Mouse (Mus musculus): ENCODE results near the gene Zkscan7. TPM values are rescaled to one million over a fixed set of nuclear protein-coding genes. Genes with fewer than 3 reads are reported as not detected.

Zkscan7 gene
- polyA plus RNA-seq, 2 experiments: 0.22 to 0.85 TPM

DNA sequence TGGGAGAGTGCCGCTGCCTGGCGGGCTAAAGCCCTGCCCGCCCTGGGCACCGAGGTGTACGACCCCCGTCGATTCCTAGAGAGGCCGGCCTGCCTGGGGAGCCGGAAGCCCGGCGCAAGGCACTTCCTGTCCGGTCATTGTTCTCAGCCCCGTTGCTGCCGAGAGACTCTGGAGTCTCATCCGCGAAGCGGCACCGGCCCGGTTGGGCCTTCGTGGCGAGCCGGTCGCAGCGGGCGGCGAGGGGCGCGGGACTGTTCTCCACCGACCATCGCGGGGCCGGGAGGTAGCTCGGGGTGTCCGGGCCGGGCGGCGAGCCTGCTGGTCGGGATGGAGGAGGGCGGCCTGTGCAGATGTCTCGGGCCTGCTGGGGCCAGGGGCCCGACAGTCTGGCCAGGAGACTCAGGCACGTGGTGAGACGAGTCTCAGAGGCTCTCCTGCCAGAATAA, 37.5 kb downstream of the Zkscan7 start, which contains the start of gene Zfp105:
Gene Zfp105 (plus strand): TSS at position 137 of the 446 bp plus-strand sequence.
- peak within 1 kb of the TSS; percentile 58 to 69 for H3K4me3 ChIP-seq (ENCODE audit: insufficient read depth in 1 of 2, low read depth in 2 of 2, low read length in 2 of 2)
- TF ChIP-seq EP300 (IDR thresholded peaks at IDR 0.05; ENCODE audit: low read depth) (no peak), CTCF (IDR thresholded peaks at IDR 0.05; ENCODE audit: low read depth) (no peak)

DNA sequence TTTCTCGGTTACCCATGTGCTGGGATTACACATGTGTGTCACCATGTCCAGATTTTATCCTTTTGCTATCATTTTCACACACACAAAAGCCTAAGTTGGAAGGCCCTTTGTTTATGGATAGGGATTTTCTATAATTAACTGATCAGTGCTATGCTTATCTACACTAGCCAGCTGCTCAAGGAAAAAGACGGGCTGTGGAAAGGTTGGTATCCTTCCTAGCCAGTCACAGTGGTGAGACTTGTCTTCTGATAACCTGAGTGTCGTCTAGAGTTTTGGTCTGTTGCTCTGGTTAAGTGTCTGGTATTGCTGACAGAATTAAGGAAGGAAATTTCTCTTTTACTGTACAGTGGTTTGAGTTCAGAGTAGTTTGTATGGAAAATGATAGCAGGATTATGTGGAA, 43.4 kb downstream of the Zkscan7 start:
- no peak overlapping the region for H3K9ac ChIP-seq (replicated peaks)
- H3K27me3 ChIP-seq (ENCODE audit: control insufficient read depth, insufficient read depth, low read length): no peaks in the 10 kb centered on the region
- H3K36me3 ChIP-seq (replicated peaks; ENCODE audit: control insufficient read depth, insufficient read depth, low read depth): peaks cover 7% of the 10 kb centered on the region
- no peaks in the 10 kb centered on the region for H3K9me3 ChIP-seq (ENCODE audit: control insufficient read depth, low read length)
- H3K4me1 ChIP-seq (replicated peaks; ENCODE audit: control insufficient read depth in 2 of 2, insufficient read depth in 2 of 2, low read length in 1 of 2): peaks cover 0 to 2% of the 10 kb centered on the region in 2 experiments; a peak in 3 of 4 replicates
- H3K4me3 ChIP-seq (ENCODE audit: insufficient read depth in 1 of 2, low read depth in 2 of 2, low read length in 2 of 2): no peak overlapping the region
- no peak for DNase-seq (ENCODE audit: low read depth in 3 of 3, low spot score in 3 of 3)
- TF ChIP-seq CTCF (IDR thresholded peaks at IDR 0.05; ENCODE audit: low read depth) (no peak), EP300 (IDR thresholded peaks at IDR 0.05; ENCODE audit: low read depth) (no peak)
- peak; percentile 60 for ATAC-seq (ENCODE audit: insufficient read depth)
- no peak overlapping the region for H3K27ac ChIP-seq
- H3K4me2 ChIP-seq (ENCODE audit: low read depth): no peak overlapping the region
- 30% methylated on average over 3 of the region's 3 CpGs for WGBS (ENCODE audit: insufficient replicate concordance)

More for the DNA sequence above, 37.5 kb downstream of the Zkscan7 start, which contains the start of gene Zfp105:
- DNase-seq (ENCODE audit: low read depth in 3 of 3, low spot score in 3 of 3) (no peak), ATAC-seq (ENCODE audit: insufficient read depth) (peak; percentile 67)
- no peaks in the 10 kb centered on the region for H3K9me3 ChIP-seq (ENCODE audit: control insufficient read depth, low read length)
- peaks cover 0 to 5% of the 10 kb centered on the region in 2 experiments; a peak in 2 of 4 replicates for H3K4me1 ChIP-seq (replicated peaks; ENCODE audit: control insufficient read depth in 2 of 2, insufficient read depth in 2 of 2, low read length in 1 of 2)
- H3K9ac ChIP-seq (replicated peaks): peak within 1 kb of the TSS; percentile 63
- H3K27ac ChIP-seq: no peak within 1 kb of the TSS
- peaks cover 4% of the 10 kb centered on the region for H3K27me3 ChIP-seq (ENCODE audit: control insufficient read depth, insufficient read depth, low read length)
- 1% methylated on average over 43 of the region's 43 CpGs for WGBS (ENCODE audit: insufficient replicate concordance)
- peaks cover 2% of the 10 kb centered on the region; the same call in 1 of the 2 replicates for H3K36me3 ChIP-seq (replicated peaks; ENCODE audit: control insufficient read depth, insufficient read depth, low read depth)
- H3K4me2 ChIP-seq (ENCODE audit: low read depth): peak within 1 kb of the TSS; percentile 69

Other genes starting within 250 kb of the Zkscan7 start
- not detected in 2 replicates for gene Topaz1, start 138.3 kb upstream of the Zkscan7 start, polyA plus RNA-seq (2012; rRNA removed)
- not detected in 2 replicates for gene Topaz1, start 138.3 kb upstream of the Zkscan7 start, polyA plus RNA-seq (2014; fragmentation: Nextera tagmentation; extraction: Ambion mirVana)
- gene Tcaim, start 80.1 kb upstream of the Zkscan7 start, polyA plus RNA-seq (2012; rRNA removed): 1.4 TPM in 2 replicates
- gene Tcaim, start 80.1 kb upstream of the Zkscan7 start, polyA plus RNA-seq (2014; fragmentation: Nextera tagmentation; extraction: Ambion mirVana): 2.0 and 2.1 TPM in 2 replicates
- not detected in 2 replicates for gene Gm35549, start 41.6 kb upstream of the Zkscan7 start, polyA plus RNA-seq (2012; rRNA removed)
- not detected in 2 replicates for gene Gm35549, start 41.6 kb upstream of the Zkscan7 start, polyA plus RNA-seq (2014; fragmentation: Nextera tagmentation; extraction: Ambion mirVana)
- gene Zfp445, start 19.7 kb upstream of the Zkscan7 start, polyA plus RNA-seq (2012; rRNA removed): 16.0 and 18.0 TPM in 2 replicates
- 13.7 and 14.1 TPM in 2 replicates for gene Zfp445, start 19.7 kb upstream of the Zkscan7 start, polyA plus RNA-seq (2014; fragmentation: Nextera tagmentation; extraction: Ambion mirVana)
- 0.68 and 1.1 TPM in 2 replicates for gene Zfp105, start 37.4 kb downstream of the Zkscan7 start, polyA plus RNA-seq (2012; rRNA removed)
- 1.3 and 1.6 TPM in 2 replicates for gene Zfp105, start 37.4 kb downstream of the Zkscan7 start, polyA plus RNA-seq (2014; fragmentation: Nextera tagmentation; extraction: Ambion mirVana)
- 6.1 and 9.1 TPM in 2 replicates for gene 1110059G10Rik, start 65.3 kb downstream of the Zkscan7 start, polyA plus RNA-seq (2012; rRNA removed)
- gene 1110059G10Rik, start 65.3 kb downstream of the Zkscan7 start, polyA plus RNA-seq (2014; fragmentation: Nextera tagmentation; extraction: Ambion mirVana): 17.9 and 19.0 TPM in 2 replicates
- 15.2 and 43.7 TPM in 2 replicates for gene Kif15, start 65.4 kb downstream of the Zkscan7 start, polyA plus RNA-seq (2012; rRNA removed)
- gene Kif15, start 65.4 kb downstream of the Zkscan7 start, polyA plus RNA-seq (2014; fragmentation: Nextera tagmentation; extraction: Ambion mirVana): 20.4 and 23.1 TPM in 2 replicates
- 3.2 and 3.9 TPM in 2 replicates for gene Tmem42, start 135.6 kb downstream of the Zkscan7 start, polyA plus RNA-seq (2012; rRNA removed)
- gene Tmem42, start 135.6 kb downstream of the Zkscan7 start, polyA plus RNA-seq (2014; fragmentation: Nextera tagmentation; extraction: Ambion mirVana): 6.1 and 6.6 TPM in 2 replicates
- gene Tgm4, start 149.0 kb downstream of the Zkscan7 start, polyA plus RNA-seq (2012; rRNA removed): 0.02 TPM in 1 of 2 replicates, not detected in the other
- 0.18 TPM in 1 of 2 replicates, not detected in the other for gene Tgm4, start 149.0 kb downstream of the Zkscan7 start, polyA plus RNA-seq (2014; fragmentation: Nextera tagmentation; extraction: Ambion mirVana)
- gene Zdhhc3, start 227.5 kb downstream of the Zkscan7 start, polyA plus RNA-seq (2012; rRNA removed): 11.2 and 18.3 TPM in 2 replicates
- 21.9 and 24.2 TPM in 2 replicates for gene Zdhhc3, start 227.5 kb downstream of the Zkscan7 start, polyA plus RNA-seq (2014; fragmentation: Nextera tagmentation; extraction: Ambion mirVana)
- gene Exosc7, start 227.5 kb downstream of the Zkscan7 start, polyA plus RNA-seq (2012; rRNA removed): 47.9 and 77.4 TPM in 2 replicates
- 84.1 and 85.7 TPM in 2 replicates for gene Exosc7, start 227.5 kb downstream of the Zkscan7 start, polyA plus RNA-seq (2014; fragmentation: Nextera tagmentation; extraction: Ambion mirVana)

All from liver, embryonic 14.5 days (tissue).